Mouse (Mus musculus) megakaryocyte-erythroid progenitor cell, adult 5 weeks (primary cell): ENCODE data around the gene Ppp2r3c. TPM values are rescaled to one million over a fixed set of nuclear protein-coding genes. Genes with fewer than 3 reads are reported as not detected.

Experiments used
- polyA plus RNA-seq: library from polyadenylated mRNA; stranded (reverse); fragments of >175 nt; gene quantifications from 2 replicates; pipeline ENCODE4 v1.2.3, GENCODE M21; 2012

The Ppp2r3c gene
- polyA plus RNA-seq, result 0.91 and 1.0 TPM in 2 replicates

DNA sequence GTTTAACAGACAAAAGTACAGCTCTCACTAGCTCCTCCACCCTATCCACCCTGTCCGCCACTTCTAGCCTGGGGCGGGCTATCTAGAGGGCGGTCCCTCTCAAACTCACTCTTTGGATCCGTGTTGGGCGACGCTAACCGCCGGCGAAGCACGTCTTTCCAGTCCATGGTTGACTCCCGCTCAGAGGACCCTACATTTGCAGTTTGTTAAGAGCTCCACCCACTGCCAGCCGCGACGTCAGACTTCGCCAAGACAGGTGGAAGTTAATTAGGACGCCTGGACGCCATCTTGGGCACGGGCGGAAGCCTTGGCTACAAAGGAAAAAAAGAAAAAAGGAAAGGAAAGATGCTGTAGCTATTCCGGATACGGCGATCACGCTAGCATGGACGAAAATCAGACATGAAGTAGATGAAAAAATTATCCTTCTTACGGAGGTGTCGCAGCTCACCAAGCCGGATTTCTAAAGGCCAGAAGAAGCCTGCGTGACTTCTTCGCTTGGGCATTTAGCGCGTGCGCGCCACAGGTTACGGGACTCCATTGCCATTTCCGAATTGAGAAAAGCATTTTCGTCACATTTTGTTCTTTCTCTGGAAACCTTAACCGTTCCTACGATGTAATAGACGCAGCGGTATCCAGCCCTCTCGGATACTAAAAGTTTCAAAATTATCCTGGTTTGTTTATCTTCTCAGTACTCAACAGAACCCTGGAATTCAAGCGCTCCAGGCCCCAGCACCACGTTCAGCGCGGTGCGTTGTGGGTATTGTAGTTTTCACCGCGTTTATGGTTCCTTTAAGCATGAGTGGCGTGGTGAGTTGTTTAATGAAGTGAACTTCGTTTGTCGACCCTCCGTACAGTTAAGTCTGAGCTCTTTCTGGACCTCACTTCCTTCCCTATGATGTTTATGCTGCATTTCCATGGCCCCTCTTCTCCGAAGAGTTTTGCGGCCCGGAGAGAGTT lies at the start of gene Ppp2r3c:
Gene Ppp2r3c, minus strand, starts transcription at position 514 of the 957 bp plus-strand sequence.

DNA sequence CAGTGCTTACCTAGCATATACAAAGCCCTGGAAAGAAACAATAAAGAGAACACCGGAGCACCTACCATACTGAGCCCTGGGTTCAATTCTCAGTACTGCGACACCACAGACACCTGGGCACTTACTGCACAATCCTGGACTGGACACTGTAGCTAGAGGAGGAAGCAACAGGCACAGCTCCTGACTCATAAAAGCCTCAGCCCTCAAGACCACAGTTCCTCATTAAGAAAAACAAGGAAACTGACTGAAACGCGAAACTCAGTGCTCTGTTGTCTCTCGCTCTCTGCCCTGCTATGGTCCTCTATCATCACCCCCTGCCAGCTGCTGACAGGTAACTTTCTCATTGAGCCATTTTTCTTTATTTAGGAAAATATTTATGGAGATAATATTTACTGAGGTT lies 3.5 kb downstream of the Ppp2r3c start, which contains the start of gene 1110008L16Rik:
Gene 1110008L16Rik, plus strand, starts transcription at position 242 of the 400 bp plus-strand sequence.

GRCm38 (mm10) chr12:55229626-55230519 lies 72.9 kb downstream of the Ppp2r3c start, which contains the start of gene Srp54c:
Gene Srp54c, plus strand, starts transcription at chr12:55230168.

Other genes starting within 250 kb of the Ppp2r3c start
- gene 2700097O09Rik, start 222.9 kb downstream of the Ppp2r3c start, polyA plus RNA-seq, result 0.37 and 1.0 TPM in 2 replicates
- 23.1 and 32.8 TPM in 2 replicates for gene Srp54a, start 222.7 kb downstream of the Ppp2r3c start, polyA plus RNA-seq
- gene Fam177a, start 178.5 kb downstream of the Ppp2r3c start, polyA plus RNA-seq, result 6.8 and 10.5 TPM in 2 replicates
- 61.9 and 70.2 TPM in 2 replicates for gene Srp54b, start 147.9 kb downstream of the Ppp2r3c start, polyA plus RNA-seq
- not detected in 2 replicates for gene 1700047I17Rik2, start 103.4 kb downstream of the Ppp2r3c start, polyA plus RNA-seq
- 1.9 and 2.6 TPM in 2 replicates for gene Srp54c, start 72.8 kb downstream of the Ppp2r3c start, polyA plus RNA-seq
- 1.6 and 2.1 TPM in 2 replicates for gene 1110008L16Rik, start 3.4 kb downstream of the Ppp2r3c start, polyA plus RNA-seq
- gene Psma6, start 81.2 kb upstream of the Ppp2r3c start, polyA plus RNA-seq, result 19.6 and 23.1 TPM in 2 replicates
- gene Nfkbia, start 189.6 kb upstream of the Ppp2r3c start, polyA plus RNA-seq, result 253 and 486 TPM in 2 replicates